Mouse (Mus musculus): ENCODE measurements around the gene Hnrnpk.
"Not testable (repeated sequence)": the region's sequence is repeated elsewhere in the genome, so short reads cannot be mapped to it uniquely, and the experiment has no call there.

Hnrnpk gene

GRCm38 (mm10) chr13:58400576-58400975 lies 2.6 kb downstream of the Hnrnpk start:
- in situ Hi-C loops (cut with MboI; ENCODE audit: low pct_unique_long_range_greater_than_20kb in 1 of 2, low sequenced_read_pairs in 2 of 2, unreplicated experiment in 1 of 2): no loop called here

DNA sequence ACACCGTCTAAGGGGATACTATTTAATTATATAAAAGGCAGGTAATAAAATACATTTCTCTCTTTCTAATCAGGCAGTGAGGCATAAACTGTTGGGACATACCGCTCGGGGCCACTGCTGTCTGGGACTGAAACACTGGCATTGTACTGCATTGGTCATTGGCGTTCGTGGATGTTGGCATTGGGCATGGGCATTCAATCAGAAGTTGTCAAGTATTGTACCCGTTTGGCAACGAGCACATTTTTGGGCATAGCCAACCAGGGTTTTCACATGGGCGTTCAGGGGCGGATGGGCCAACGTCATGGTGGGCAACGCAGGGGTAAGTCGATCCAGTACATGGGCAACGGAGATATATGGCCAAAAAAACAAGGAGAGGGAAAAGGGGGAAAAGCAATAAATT lies 5.5 kb downstream of the Hnrnpk start:
- in situ Hi-C loops (cut with MboI; ENCODE audit: low pct_unique_long_range_greater_than_20kb in 1 of 2, low sequenced_read_pairs in 2 of 2, unreplicated experiment in 1 of 2): no loop called here

- in situ Hi-C loops (cut with MboI; ENCODE audit: low pct_unique_long_range_greater_than_20kb in 1 of 2, low sequenced_read_pairs in 2 of 2, unreplicated experiment in 1 of 2): not testable (repeated sequence)
These were observed 8.8 kb downstream of the Hnrnpk start for GRCm38 (mm10) chr13:58394392-58394791.

DNA sequence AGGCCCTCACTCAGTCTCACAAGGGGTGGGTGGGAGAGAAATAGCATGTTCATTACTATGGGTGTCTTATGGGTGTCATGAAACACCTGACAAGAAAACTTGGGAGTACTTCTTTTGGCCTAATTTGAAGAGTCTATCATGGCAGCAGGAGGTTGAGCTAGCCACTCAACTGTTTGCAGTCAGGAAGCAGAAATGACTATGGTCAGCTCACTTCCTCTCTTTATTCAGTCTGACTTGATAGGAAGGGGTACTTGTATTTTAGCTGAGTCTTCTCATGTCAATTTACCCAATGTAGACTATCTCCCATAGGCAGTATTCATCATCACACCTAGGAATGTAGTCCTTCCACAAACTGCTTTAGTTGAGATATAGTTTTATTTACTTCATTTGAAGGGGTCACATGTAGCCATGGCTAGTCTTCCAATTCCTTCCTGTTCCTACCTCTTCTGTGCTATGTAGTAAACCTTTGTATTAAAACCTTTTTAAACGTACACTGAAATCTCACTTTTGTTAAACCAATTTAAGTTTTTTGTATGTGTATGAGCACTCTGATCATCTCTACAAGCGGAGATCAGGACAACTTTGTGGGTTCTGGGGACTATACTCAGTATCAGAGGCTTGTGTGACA lies 13.7 kb downstream of the Hnrnpk start:
- in situ Hi-C loops (cut with MboI; ENCODE audit: low pct_unique_long_range_greater_than_20kb in 1 of 2, low sequenced_read_pairs in 2 of 2, unreplicated experiment in 1 of 2): loop anchor here in 1 of 2 experiments (10.0 kb wide), 1 partner anchor 95 kb away; no protein-coding TSS in a partner anchor

GRCm38 (mm10) chr13:58388379-58388778 lies 14.8 kb downstream of the Hnrnpk start:
- in situ Hi-C loops (cut with MboI; ENCODE audit: low pct_unique_long_range_greater_than_20kb in 1 of 2, low sequenced_read_pairs in 2 of 2, unreplicated experiment in 1 of 2): loop anchor here in 1 of 2 experiments (10.0 kb wide), 1 partner anchor 94 kb away; no protein-coding TSS in a partner anchor

- in situ Hi-C loops (cut with MboI; ENCODE audit: low pct_unique_long_range_greater_than_20kb in 1 of 2, low sequenced_read_pairs in 2 of 2, unreplicated experiment in 1 of 2): loop anchor here in 1 of 2 experiments (10.0 kb wide), 1 partner anchor 93 kb away; no protein-coding TSS in a partner anchor
These were observed 15.2 kb downstream of the Hnrnpk start for GRCm38 (mm10) chr13:58387948-58388347.

GRCm38 (mm10) chr13:58385547-58385920 lies 17.6 kb downstream of the Hnrnpk start:
- in situ Hi-C loops (cut with MboI; ENCODE audit: low pct_unique_long_range_greater_than_20kb in 1 of 2, low sequenced_read_pairs in 2 of 2, unreplicated experiment in 1 of 2): loop anchor here in 1 of 2 experiments (10.0 kb wide), 1 partner anchor 91 kb away; no protein-coding TSS in a partner anchor

GRCm38 (mm10) chr13:58384779-58385546 lies 18.2 kb downstream of the Hnrnpk start, which contains the start of gene 2210016F16Rik:
2210016F16Rik (minus strand) TSS chr13:58385225.
- in situ Hi-C loops (cut with MboI; ENCODE audit: low pct_unique_long_range_greater_than_20kb in 1 of 2, low sequenced_read_pairs in 2 of 2, unreplicated experiment in 1 of 2): loop anchor here in 1 of 2 experiments (10.0 kb wide), 1 partner anchor 90 kb away; no protein-coding TSS in a partner anchor

DNA sequence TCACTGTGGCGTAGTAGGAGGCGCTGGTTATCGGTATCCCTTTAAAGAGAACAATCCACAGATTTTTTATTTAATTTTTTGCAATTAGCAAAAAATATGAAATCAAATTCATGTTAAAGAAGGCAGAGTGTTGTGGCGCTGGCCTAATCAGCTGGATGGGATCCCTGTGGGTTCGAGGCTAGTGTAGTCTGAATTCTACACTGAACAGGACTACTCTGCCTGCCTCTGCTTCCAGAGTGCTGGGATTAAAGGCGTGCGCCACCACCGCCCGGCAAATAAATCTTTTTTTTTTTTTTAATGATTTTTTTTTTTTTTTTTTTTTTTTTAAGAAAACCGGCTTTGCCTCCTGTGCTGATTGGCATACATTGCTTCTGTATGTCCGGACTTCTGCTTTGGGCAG lies 18.8 kb downstream of the Hnrnpk start:
- in situ Hi-C loops (cut with MboI; ENCODE audit: low pct_unique_long_range_greater_than_20kb in 1 of 2, low sequenced_read_pairs in 2 of 2, unreplicated experiment in 1 of 2): loop anchor here in 1 of 2 experiments (10.0 kb wide), 1 partner anchor 90 kb away; no protein-coding TSS in a partner anchor

DNA sequence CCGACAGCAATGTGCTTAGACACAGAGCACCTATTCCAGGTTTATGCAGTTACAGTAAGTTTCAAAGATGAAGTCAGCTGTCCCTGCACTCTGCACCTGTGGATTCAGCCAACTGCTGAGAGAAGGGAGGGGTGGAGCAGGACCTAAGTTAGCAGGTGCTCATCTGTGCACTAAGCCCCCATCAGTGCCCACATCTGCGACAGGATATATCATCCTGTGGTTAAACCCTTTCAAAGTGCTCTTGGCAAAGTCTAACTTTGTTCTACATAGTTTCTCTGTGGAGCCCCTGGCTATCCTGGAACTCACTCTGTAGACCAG lies 30.0 kb downstream of the Hnrnpk start:
- in situ Hi-C loops (cut with MboI; ENCODE audit: low pct_unique_long_range_greater_than_20kb in 1 of 2, low sequenced_read_pairs in 2 of 2, unreplicated experiment in 1 of 2): no loop called here

GRCm38 (mm10) chr13:58372278-58373152 lies 30.6 kb downstream of the Hnrnpk start:
- in situ Hi-C loops (cut with MboI; ENCODE audit: low pct_unique_long_range_greater_than_20kb in 1 of 2, low sequenced_read_pairs in 2 of 2, unreplicated experiment in 1 of 2): no loop called here

DNA sequence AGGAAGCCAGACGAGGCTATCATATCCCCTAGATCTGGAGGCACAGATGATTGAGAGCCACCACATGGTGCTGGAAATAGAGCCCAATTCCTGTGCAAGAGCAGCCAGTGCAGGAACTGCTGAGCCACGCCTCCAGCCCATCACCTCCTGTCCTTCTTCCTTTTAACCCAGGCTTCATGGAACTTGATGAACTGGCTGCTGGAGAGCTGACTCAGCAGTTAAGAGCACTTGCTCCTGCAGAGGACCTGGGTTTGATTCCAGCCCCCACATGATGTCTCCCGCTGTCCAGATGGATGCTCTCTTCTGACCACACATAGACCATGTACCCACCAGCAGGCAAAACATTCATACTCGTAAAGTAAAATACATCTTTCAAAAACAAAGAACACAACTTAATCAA lies 34.3 kb downstream of the Hnrnpk start:
- in situ Hi-C loops (cut with MboI; ENCODE audit: low pct_unique_long_range_greater_than_20kb in 1 of 2, low sequenced_read_pairs in 2 of 2, unreplicated experiment in 1 of 2): no loop called here

DNA sequence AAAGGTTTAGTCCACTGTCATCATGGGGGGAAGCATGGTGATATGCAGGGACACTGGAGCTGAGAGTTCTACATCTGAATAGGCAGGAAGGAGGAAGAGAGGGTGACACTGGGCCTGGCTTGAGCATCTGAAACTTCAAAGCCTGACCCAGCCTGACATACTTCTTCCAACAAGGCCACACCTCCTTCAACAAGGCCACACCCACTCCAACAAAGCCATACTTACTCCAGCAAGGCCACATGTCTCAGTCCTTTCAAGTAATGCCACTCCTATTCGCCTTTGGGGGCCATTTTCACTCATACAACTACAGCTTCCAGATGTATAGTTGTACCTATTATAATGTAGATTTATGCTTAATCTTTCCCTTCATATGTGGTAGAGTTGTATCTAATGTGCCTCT lies 35.5 kb downstream of the Hnrnpk start:
- in situ Hi-C loops (cut with MboI; ENCODE audit: low pct_unique_long_range_greater_than_20kb in 1 of 2, low sequenced_read_pairs in 2 of 2, unreplicated experiment in 1 of 2): no loop called here

GRCm38 (mm10) chr13:58366373-58366772 lies 36.8 kb downstream of the Hnrnpk start:
- in situ Hi-C loops (cut with MboI; ENCODE audit: low pct_unique_long_range_greater_than_20kb in 1 of 2, low sequenced_read_pairs in 2 of 2, unreplicated experiment in 1 of 2): no loop called here

- in situ Hi-C loops (cut with MboI; ENCODE audit: low pct_unique_long_range_greater_than_20kb in 1 of 2, low sequenced_read_pairs in 2 of 2, unreplicated experiment in 1 of 2): not testable (repeated sequence)
These were observed 38.0 kb downstream of the Hnrnpk start for GRCm38 (mm10) chr13:58365179-58365578.

DNA sequence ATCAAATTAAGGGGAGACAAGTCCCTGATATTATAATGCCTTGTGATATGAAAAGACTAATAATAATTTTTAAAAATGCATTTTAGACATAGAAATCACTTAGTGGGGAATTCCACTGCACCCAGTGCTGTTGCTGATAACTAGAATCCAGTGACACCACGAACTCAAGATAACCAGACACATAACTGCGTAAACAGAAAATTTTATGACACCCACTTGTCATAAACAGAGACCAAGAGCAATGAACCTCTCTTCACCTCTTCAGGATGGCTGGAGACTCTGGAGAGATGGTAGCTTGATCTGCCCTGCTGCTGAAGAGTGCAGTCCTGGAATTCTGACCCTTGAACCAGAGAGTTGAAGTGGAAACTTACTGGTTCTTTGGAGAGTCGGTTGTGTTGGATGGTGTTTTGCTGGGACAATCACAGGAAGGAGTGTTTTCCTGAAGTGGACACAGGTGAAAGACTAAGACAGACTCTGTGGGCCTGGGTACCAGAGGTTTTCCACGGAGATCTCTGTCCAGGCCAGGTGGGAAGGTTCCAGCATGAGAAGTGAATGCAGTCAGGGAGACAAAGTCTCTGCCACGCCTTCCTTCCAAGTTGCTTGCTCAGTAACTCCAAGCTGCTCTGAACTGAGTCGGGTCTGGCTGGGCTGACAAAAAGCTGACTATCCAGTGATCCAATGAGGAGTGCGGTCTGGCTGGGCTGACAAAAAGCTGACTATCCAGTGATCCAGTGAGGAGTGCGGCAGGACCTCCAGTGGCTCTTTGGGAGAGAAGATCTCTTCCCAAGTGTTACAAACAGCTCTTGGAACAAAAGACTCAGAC lies 38.6 kb downstream of the Hnrnpk start:
- in situ Hi-C loops (cut with MboI; ENCODE audit: low pct_unique_long_range_greater_than_20kb in 1 of 2, low sequenced_read_pairs in 2 of 2, unreplicated experiment in 1 of 2): no loop called here

GRCm38 (mm10) chr13:58359304-58359653 lies 43.9 kb downstream of the Hnrnpk start:
- in situ Hi-C loops (cut with MboI; ENCODE audit: low pct_unique_long_range_greater_than_20kb in 1 of 2, low sequenced_read_pairs in 2 of 2, unreplicated experiment in 1 of 2): loop anchor here in 1 of 2 experiments (10.0 kb wide), 1 partner anchor 194 kb away; no protein-coding TSS in a partner anchor

All from mouse embryonic stem cell (cell line).